Mouse (Mus musculus) intestine, embryonic 14.5 days (tissue): ENCODE measurements around the gene Ugcg. TPM values are rescaled to one million over a fixed set of nuclear protein-coding genes. Genes with fewer than 3 reads are reported as not detected.

Source experiments
- ATAC-seq: fragments of 200-750 bp; cut with Nextera tagmentation; replicated peaks from 2 replicates; pipeline ENCODE4 v1.8.0; 2017; ENCODE audit warnings: low read depth, moderate number of reproducible peaks, moderate TSS enrichment, moderate library complexity; ENCODE audit not compliant: low FRiP score, low TSS enrichment
- DNase-seq: peaks from one replicate; pipeline ENCODE4 v3.0.0-alpha.2; 2018; ENCODE audit warnings: low spot score
- H3K27ac ChIP-seq: fragments of 300-500 bp; sonication (generic); 2 replicates; pipeline ENCODE4 v1.5.1; 2014; ENCODE audit warnings: low read depth, mild to moderate bottlenecking, control low read depth
- H3K27me3 ChIP-seq: fragments of 300-500 bp; sonication (generic); replicated peaks from 2 replicates; pipeline ENCODE4 v1.6.1; 2014; ENCODE audit warnings: low read length, control low read depth; ENCODE audit not compliant: control insufficient read depth, insufficient read depth
- H3K36me3 ChIP-seq: fragments of 300-500 bp; sonication (generic); 2 replicates; pipeline ENCODE4 v1.6.1; 2014; ENCODE audit warnings: low read length, control low read depth; ENCODE audit not compliant: control insufficient read depth, insufficient read depth
- H3K4me1 ChIP-seq: fragments of 300-500 bp; sonication (generic); replicated peaks from 2 replicates; pipeline ENCODE4 v1.6.1; 2014; ENCODE audit warnings: low read length, control low read depth, mixed read lengths; ENCODE audit not compliant: control insufficient read depth, insufficient read depth
- H3K4me2 ChIP-seq: fragments of 300-500 bp; sonication (generic); 2 replicates; pipeline ENCODE4 v1.6.1; 2014; ENCODE audit warnings: low read length
- H3K4me3 ChIP-seq: fragments of 300-500 bp; sonication (generic); 2 replicates; pipeline ENCODE4 v1.5.1; 2014; ENCODE audit warnings: low read depth, low read length, control low read depth, mixed read lengths
- H3K9ac ChIP-seq: fragments of 300-500 bp; sonication (generic); 2 replicates; pipeline ENCODE4 v1.6.1; 2014; ENCODE audit warnings: mild to moderate bottlenecking, low read length
- H3K9me3 ChIP-seq: fragments of 300-500 bp; sonication (generic); 2 replicates; pipeline ENCODE4 v1.6.1; 2016; ENCODE audit warnings: low read length, control low read depth; ENCODE audit not compliant: control insufficient read depth
- WGBS: fragments of 180-500 bp; shearing (Covaris S2); extraction: QIAGEN DNeasy Blood & Tissue Kit; methylation state at CpG from one replicate; pipeline ENCODE4 v1.1.7; 2014; 5-methylcytosine and 5-hydroxymethylcytosine counted together
- polyA plus RNA-seq: library from polyadenylated mRNA; unstranded; fragments of >200 nt; fragmentation: Nextera tagmentation; extraction: Ambion mirVana; gene quantifications from 2 replicates; pipeline ENCODE4 v1.2.1, GENCODE M21; 2014

Ugcg gene
- polyA plus RNA-seq, 1 experiment from 2014 or later: 14.1 TPM

DNA sequence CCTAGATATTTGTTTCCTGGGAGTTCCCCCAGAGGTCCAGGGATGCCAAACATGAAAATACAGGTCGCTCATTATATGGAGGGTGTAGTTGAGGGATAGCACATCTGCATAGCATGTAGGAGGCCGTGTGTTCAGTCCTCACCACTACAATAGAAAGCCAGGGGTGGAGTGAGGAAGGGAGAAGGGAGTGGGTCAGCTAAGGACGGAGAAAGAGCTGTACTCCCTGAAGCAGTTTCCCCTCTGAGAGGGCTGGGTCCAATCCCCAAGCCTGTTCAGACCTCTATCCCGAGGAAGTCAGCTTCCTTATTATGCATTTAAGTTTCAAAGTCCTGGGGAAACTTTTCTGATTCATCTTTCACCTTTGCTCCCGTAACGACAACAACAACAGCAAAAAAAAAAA lies 73.1 kb downstream of the Ugcg start:
- no peaks in the 10 kb centered on the region for H3K9me3 ChIP-seq
- no peak overlapping the region for H3K9ac ChIP-seq
- no peaks in the 10 kb centered on the region for H3K4me1 ChIP-seq
- H3K4me2 ChIP-seq: no peak overlapping the region
- no peak for DNase-seq
- H3K36me3 ChIP-seq: no peaks in the 10 kb centered on the region
- 75% methylated on average over 6 of the region's 6 CpGs for WGBS
- no peak overlapping the region for H3K27ac ChIP-seq
- no peak for ATAC-seq
- no peaks in the 10 kb centered on the region for H3K27me3 ChIP-seq
- no peak overlapping the region for H3K4me3 ChIP-seq

GRCm38 (mm10) chr4:59263418-59263817 lies 74.4 kb downstream of the Ugcg start:
- no peak overlapping the region for H3K27ac ChIP-seq
- H3K9ac ChIP-seq: no peak overlapping the region
- no peaks in the 10 kb centered on the region for H3K4me1 ChIP-seq
- ATAC-seq (no peak), DNase-seq (no peak)
- H3K36me3 ChIP-seq: no peaks in the 10 kb centered on the region
- H3K4me2 ChIP-seq: no peak overlapping the region
- no peaks in the 10 kb centered on the region for H3K9me3 ChIP-seq
- WGBS: 74% methylated on average over 2 of the region's 2 CpGs
- H3K27me3 ChIP-seq: no peaks in the 10 kb centered on the region
- no peak overlapping the region for H3K4me3 ChIP-seq

GRCm38 (mm10) chr4:59264611-59265095 lies 75.6 kb downstream of the Ugcg start:
- Histone ChIP-seq H3K4me3 (no peak overlapping the region), H3K27me3 (no peaks in the 10 kb centered on the region), H3K9me3 (no peaks in the 10 kb centered on the region), H3K9ac (no peak overlapping the region), H3K27ac (no peak overlapping the region), H3K4me1 (no peaks in the 10 kb centered on the region), H3K36me3 (no peaks in the 10 kb centered on the region), H3K4me2 (no peak overlapping the region)
- DNase-seq (no peak), ATAC-seq (no peak)
- 74% methylated on average over 7 of the region's 7 CpGs for WGBS

- Histone ChIP-seq H3K27me3 (no peaks in the 10 kb centered on the region), H3K27ac (no peak overlapping the region), H3K4me2 (no peak overlapping the region), H3K4me3 (no peak overlapping the region), H3K4me1 (no peaks in the 10 kb centered on the region), H3K36me3 (no peaks in the 10 kb centered on the region), H3K9ac (no peak overlapping the region), H3K9me3 (no peaks in the 10 kb centered on the region)
- whole genome bisulfite sequencing: 87% methylated on average over 5 of the region's 5 CpGs
- DNase-seq (no peak), ATAC-seq (no peak)
These were observed 76.1 kb downstream of the Ugcg start for GRCm38 (mm10) chr4:59265182-59265581.

DNA sequence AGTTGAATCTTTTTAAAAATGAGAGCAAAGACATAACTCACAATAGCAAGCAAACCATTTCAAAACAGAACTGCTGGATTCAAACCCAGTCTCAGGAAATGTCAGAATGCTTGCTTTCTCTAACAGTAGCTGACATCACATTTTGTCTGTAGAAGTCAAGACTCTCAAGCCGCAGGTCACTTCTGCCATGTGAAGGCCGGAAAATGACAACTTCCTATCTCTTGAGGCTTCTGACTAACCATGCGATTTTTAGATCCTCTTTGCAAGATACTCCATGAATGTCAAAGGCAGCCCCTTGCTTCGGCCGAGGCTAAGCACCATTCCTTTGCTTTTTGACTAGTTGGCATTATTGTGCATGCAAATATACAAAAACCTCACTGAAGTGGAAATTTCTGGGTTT lies 76.6 kb downstream of the Ugcg start:
- WGBS: 89% methylated on average over 5 of the region's 5 CpGs
- no peak for ATAC-seq
- Histone ChIP-seq H3K27ac (no peak overlapping the region), H3K4me1 (no peaks in the 10 kb centered on the region), H3K9me3 (no peaks in the 10 kb centered on the region), H3K27me3 (no peaks in the 10 kb centered on the region), H3K4me2 (no peak overlapping the region), H3K9ac (no peak overlapping the region), H3K4me3 (no peak overlapping the region), H3K36me3 (no peaks in the 10 kb centered on the region)
- DNase-seq: no peak

Other genes with a start within 250 kb of the Ugcg start
- 0.73 and 1.2 TPM in 2 replicates for gene Zkscan16, start 245.6 kb upstream of the Ugcg start, polyA plus RNA-seq
- 29.3 and 33.9 TPM in 2 replicates for gene Ptgr1, start 202.1 kb upstream of the Ugcg start, polyA plus RNA-seq
- gene Dnajc25, start 194.2 kb upstream of the Ugcg start, polyA plus RNA-seq: 8.7 and 11.6 TPM in 2 replicates
- gene Gm20503, start 186.0 kb upstream of the Ugcg start, polyA plus RNA-seq: 8.5 and 10.8 TPM in 2 replicates
- gene Gng10, start 154.2 kb upstream of the Ugcg start, polyA plus RNA-seq: 103 and 130 TPM in 2 replicates
- not detected in 2 replicates for gene AI481877, start 50.3 kb upstream of the Ugcg start, polyA plus RNA-seq
- gene Susd1, start 249.4 kb downstream of the Ugcg start, polyA plus RNA-seq: 8.0 and 8.3 TPM in 2 replicates